Mouse (Mus musculus) heart, postnatal 25 days (tissue): ENCODE results near the gene 3110040M04Rik. TPM values are rescaled to one million over a fixed set of nuclear protein-coding genes. Genes with fewer than 3 reads are reported as not detected.
"Not testable (repeated sequence)": the region's sequence is repeated elsewhere in the genome, so short reads cannot be mapped to it uniquely, and the experiment has no call there.

Source experiments
- DNase-seq: peaks from one replicate; pipeline ENCODE4 v3.0.0; 2022; ENCODE audit warnings: low spot score
- intact Hi-C: fragments of 180-260 bp; cut with DNase I; formaldehyde crosslinking; loops from one replicate; pipeline ENCODE4 v1.15.1; 2025
- total RNA-seq, 2 experiments: library from RNA; stranded (reverse); gene quantifications; 2 replicates each; pipeline ENCODE4 v1.2.3; 2021

The 3110040M04Rik gene
- total RNA-seq, 2 experiments from 2014 or later: not detected

GRCm38 (mm10) chr1:151188469-151188868 lies 15.5 kb upstream of the 3110040M04Rik start:
- intact Hi-C loops: no loop called here
- DNase-seq: no peak

- DNase-seq, intact Hi-C loops: not testable (repeated sequence)
Measured at GRCm38 (mm10) chr1:151192075-151192474, 11.8 kb upstream of the 3110040M04Rik start, which contains the start of gene Gm8947. Gene Gm8947, plus strand, starts transcription at chr1:151192376.

DNA sequence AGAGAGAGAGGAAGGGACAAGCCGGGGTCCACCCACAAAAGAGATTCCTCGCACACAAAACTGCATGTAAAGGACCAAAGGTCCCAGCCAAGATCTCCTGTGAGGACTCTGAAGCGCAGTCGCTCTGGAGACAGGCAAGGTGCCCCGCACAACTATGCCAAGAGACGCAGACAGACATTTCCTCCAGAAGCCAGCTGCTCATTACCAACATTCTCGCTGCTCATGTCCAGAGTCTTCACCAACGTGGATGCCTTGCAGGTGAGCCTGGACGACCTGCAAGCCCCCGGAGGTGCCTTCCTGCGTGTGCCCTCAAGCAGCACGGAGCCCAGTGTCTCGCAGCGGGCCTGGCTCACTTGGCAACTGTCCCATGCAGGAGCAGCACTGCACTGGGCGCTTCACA lies 11.2 kb upstream of the 3110040M04Rik start:
- DNase-seq, intact Hi-C loops: not testable (repeated sequence)

DNA sequence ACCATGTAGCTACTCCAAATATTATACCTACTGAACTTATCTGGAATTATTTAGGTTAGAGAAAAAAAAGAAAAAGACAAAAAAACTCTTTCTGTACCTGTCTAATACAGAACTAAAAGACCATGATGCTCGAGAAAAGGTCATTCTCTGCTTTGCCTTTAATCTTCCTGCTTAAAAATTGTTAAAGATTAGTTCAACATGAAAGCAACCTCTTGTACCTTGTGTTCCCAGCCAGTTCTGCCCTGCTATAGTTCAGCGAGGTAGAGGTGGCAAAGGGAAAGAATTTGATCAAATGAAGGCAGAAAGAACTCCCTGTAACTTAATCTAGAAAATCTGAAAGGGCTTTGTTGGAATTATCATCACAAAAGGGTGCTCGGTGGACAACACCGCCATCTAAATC lies 7.9 kb upstream of the 3110040M04Rik start:
- DNase-seq, intact Hi-C loops: not testable (repeated sequence)

DNA sequence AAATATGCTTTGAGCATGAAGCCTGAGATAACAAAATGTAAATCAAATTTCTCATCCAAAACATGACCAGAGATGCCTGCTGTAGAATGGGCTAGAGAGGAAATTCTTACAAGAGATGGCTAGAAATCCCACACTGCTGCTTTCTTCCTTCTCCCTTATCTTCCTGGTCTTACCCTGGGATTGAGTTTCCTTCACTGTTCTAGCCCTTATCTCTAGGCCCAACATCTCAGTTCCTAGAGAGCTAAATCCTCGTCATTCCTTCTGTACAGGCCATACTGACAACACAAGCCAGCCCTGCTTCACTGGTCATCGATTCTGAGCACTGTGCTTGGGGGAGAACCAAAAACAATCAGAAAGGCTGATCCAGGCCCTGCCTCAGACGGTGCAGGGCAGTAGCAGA lies 7.2 kb upstream of the 3110040M04Rik start:
- intact Hi-C loops, DNase-seq: not testable (repeated sequence)

DNA sequence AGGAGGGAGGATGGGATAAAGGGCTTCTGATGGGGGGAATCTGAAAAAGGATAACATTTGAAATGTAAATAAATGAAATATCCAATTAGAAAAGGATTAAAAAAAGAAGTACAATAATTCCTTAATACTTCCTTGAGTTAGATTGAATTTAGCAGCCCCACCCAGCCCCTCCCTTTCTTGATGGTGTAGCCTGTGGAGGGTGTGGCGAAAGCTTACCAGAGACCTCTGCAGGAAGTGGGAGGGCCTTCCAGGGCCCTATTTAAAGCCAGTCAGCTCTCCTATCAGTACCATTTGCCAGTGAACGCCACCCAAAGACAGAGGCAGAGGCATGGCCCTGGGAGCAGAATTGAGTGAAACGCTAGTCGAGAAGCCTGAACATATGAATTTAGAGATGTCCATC lies 5.8 kb upstream of the 3110040M04Rik start, which contains the start of gene Gm47995:
Gene Gm47995 (plus strand): TSS at position 329 of the 400 bp plus-strand sequence.
- intact Hi-C loops, DNase-seq: not testable (repeated sequence)

- DNase-seq, intact Hi-C loops: not testable (repeated sequence)
Measured at GRCm38 (mm10) chr1:151200620-151201019, 3.3 kb upstream of the 3110040M04Rik start.

- DNase-seq, intact Hi-C loops: not testable (repeated sequence)
Measured at GRCm38 (mm10) chr1:151202771-151203170, 1.1 kb upstream of the 3110040M04Rik start.

- DNase-seq, intact Hi-C loops: not testable (repeated sequence)
Measured at GRCm38 (mm10) chr1:151208493-151208892, 4.6 kb downstream of the 3110040M04Rik start.

- intact Hi-C loops, DNase-seq: not testable (repeated sequence)
Measured at GRCm38 (mm10) chr1:151208944-151209343, 5.0 kb downstream of the 3110040M04Rik start.

DNA sequence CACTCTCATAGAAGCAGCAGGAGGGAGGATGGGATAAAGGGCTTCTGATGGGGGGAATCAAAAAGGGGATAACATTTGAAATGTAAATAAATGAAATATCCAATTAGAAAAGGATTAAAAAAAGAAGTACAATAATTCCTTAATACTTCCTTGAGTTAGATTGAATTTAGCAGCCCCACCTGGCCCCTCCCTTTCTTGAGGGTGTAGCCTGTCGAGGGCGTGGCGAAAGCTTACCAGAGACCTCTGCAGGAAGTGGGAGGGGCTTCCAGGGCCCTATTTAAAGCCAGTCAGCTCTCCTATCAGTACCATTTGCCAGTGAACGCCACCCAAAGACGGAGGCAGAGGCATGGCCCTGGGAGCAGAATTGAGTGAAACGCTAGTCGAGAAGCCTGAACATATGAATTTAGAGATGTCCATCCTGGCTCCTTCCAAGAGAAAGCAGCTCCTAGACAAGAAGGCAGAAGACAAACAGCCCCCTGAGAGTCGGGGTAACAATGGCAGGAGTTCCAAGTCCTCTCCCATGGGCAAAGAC lies 6.0 kb downstream of the 3110040M04Rik start, which contains the start of gene Gm47996:
Gene Gm47996 (plus strand): TSS at position 308 of the 532 bp plus-strand sequence.
- intact Hi-C loops, DNase-seq: not testable (repeated sequence)

DNA sequence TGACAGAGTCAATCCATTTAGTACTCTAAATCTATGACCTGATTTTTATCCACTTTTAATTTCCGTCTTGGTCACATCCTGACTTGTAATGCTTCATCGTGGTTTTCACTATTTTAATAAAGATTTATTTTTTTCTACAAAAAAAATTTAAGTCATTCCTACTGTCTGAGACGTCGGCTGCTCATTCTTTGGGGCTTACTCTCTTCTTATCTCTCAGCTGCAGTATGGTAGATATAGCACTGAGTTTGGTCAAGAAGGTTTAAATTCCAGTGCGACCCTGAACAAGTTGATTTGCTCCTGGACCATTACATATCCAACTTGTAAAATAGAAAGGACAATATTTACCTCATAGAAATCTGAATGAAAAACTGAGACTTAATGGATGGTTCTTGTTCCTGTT lies 7.7 kb downstream of the 3110040M04Rik start:
- DNase-seq, intact Hi-C loops: not testable (repeated sequence)

- no peak for DNase-seq
Measured at GRCm38 (mm10) chr1:151214862-151215261, 10.9 kb downstream of the 3110040M04Rik start.

DNA sequence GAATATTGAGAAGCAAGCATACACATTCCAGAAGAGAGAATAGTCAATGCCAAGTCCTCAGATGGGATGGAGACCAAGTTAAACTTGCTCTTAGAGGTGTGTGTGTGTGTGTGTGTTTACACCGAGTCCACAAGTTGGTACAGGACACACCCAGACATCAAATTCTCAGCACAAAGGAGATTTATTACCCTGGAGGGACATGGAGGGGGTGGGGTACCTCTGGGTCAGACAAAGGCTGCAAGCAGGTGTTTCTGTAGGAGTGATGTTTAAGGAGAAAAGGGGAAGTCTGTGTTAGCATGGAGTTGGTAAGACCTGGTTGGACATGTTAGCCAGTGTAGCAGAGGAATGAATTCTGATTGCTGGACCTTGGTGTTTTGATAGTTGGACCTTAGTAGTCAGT lies 12.1 kb downstream of the 3110040M04Rik start:
- intact Hi-C loops: no loop called here
- DNase-seq: no peak

More at GRCm38 (mm10) chr1:151214862-151215261, 10.9 kb downstream of the 3110040M04Rik start:
- intact Hi-C loops: no loop called here

GRCm38 (mm10) chr1:151216417-151216816 lies 12.5 kb downstream of the 3110040M04Rik start:
- intact Hi-C loops: no loop called here

GRCm38 (mm10) chr1:151219045-151219444 lies 15.1 kb downstream of the 3110040M04Rik start:
- no peak for DNase-seq

More at GRCm38 (mm10) chr1:151216417-151216816, 12.5 kb downstream of the 3110040M04Rik start:
- DNase-seq: no peak

GRCm38 (mm10) chr1:151220098-151220497 lies 16.2 kb downstream of the 3110040M04Rik start:
- DNase-seq: no peak
- intact Hi-C loops: no loop called here

More at GRCm38 (mm10) chr1:151219045-151219444, 15.1 kb downstream of the 3110040M04Rik start:
- intact Hi-C loops: no loop called here

DNA sequence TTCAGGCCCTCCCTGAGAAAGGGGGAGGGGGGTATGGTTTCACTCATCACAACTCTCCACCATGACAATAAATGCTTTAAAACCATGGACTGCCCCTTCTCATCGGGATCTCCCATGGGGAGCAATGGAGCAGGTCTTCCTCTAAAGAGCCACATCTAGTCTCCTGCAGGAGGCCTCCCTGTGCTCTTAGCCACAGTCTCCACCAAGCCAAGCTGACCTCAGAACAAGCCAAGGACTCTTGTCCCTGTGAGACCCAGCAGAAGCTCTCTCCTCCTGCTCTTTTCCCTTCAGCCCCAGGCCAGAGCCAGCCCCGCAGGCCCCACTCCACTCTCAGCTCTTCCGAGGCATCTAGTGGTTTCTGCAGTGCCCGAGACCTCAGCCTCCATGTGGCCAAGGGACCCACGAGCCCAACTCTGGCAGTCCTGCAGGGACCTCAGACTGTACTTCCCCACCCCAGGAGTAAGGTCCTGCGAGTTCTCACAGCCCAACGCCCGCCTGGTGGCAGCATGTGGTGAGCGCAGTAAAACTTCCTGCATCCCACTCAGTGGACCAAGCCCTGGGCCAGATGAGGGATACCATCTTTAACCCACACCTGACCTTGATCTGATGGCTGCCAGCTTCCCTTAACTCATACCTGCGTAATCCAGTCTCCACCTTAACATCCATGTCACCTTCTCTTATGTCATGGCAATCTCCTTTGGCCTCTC lies 18.8 kb downstream of the 3110040M04Rik start:
- no peak for DNase-seq
- intact Hi-C loops: no loop called here

GRCm38 (mm10) chr1:151223377-151223776 lies 19.5 kb downstream of the 3110040M04Rik start:
- no peak for DNase-seq
- intact Hi-C loops: no loop called here

DNA sequence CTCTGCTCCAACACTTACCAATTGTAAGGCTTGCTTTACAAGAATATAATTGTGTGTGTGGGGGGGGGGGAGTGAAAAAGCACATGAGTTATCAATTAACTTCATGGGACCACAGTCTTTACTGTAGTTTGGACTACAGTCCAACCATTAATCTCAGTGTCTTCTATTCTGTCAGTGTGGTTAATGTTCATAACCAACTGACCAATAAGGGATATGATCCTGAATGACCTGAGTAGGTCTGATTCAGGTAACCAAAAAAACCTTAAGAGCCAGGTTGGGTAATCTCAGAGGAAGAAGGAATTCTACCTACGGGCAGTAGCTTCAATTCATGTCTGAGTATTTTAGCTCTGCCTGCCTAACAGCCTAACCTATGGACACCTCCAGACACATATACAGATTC lies 20.6 kb downstream of the 3110040M04Rik start:
- intact Hi-C loops: no loop called here
- DNase-seq: no peak

GRCm38 (mm10) chr1:151227506-151227905 lies 23.6 kb downstream of the 3110040M04Rik start:
- DNase-seq: no peak
- intact Hi-C loops: no loop called here
